Mouse (Mus musculus): ENCODE measurements around the gene Gm4491.

GRCm38 (mm10) chr14:57107091-57107490 is 8.6 kb downstream of the Gm4491 start:
- no peak for TF ChIP-seq EP300 (IDR thresholded peaks at IDR 0.05; ENCODE audit: low read length)
- TF ChIP-seq MXI1 (IDR thresholded peaks at IDR 0.05; ENCODE audit: low read depth, low read length): no peak
- no peak for TF ChIP-seq MYC (IDR thresholded peaks at IDR 0.05; ENCODE audit: low read depth, low read length)
- TF ChIP-seq NELFE (IDR thresholded peaks at IDR 0.05; ENCODE audit: low read depth, low read length): no peak
- TF ChIP-seq CTCF (conservative IDR thresholded peaks at IDR 0.05 in 1 of 2, IDR thresholded peaks at IDR 0.05 in 1 of 2; ENCODE audit: low read depth in 2 of 2, low read length in 2 of 2): no peak
- no peak for TF ChIP-seq POLR2A (IDR thresholded peaks at IDR 0.05; ENCODE audit: low read depth, low read length)

Data from CH12.LX (cell line).